Mouse (Mus musculus) left cerebral cortex, postnatal 10 days (tissue): ENCODE measurements around the gene Usp19. TPM values are rescaled to one million over a fixed set of nuclear protein-coding genes. Genes with fewer than 3 reads are reported as not detected.

Experiments
- DNase-seq, 2 experiments: peaks; one replicate each; pipeline ENCODE4 v3.0.0; 2021 to 2022; ENCODE audit warnings: low spot score in 2 of 2, mixed read lengths in 1 of 2; ENCODE audit errors: extremely low spot score in 1 of 2
- intact Hi-C: fragments of 180-260 bp; cut with DNase I; formaldehyde crosslinking; loops from one replicate; pipeline ENCODE4 v1.15.1; 2025
- total RNA-seq, 2 experiments: library from RNA; stranded (reverse); gene quantifications; 2 replicates each; pipeline ENCODE4 v1.2.3; 2021

The Usp19 gene
- total RNA-seq, 2 experiments from 2014 or later: 104 to 114 TPM

GRCm38 (mm10) chr9:108461675-108462074 lies 28.7 kb upstream of the Usp19 start:
- intact Hi-C loops: no loop called here
- DNase-seq: no peak

GRCm38 (mm10) chr9:108462192-108462591 lies 28.2 kb upstream of the Usp19 start:
- no peak for DNase-seq
- intact Hi-C loops: no loop called here

GRCm38 (mm10) chr9:108463713-108464112 lies 26.7 kb upstream of the Usp19 start:
- intact Hi-C loops: no loop called here
- no peak for DNase-seq

DNA sequence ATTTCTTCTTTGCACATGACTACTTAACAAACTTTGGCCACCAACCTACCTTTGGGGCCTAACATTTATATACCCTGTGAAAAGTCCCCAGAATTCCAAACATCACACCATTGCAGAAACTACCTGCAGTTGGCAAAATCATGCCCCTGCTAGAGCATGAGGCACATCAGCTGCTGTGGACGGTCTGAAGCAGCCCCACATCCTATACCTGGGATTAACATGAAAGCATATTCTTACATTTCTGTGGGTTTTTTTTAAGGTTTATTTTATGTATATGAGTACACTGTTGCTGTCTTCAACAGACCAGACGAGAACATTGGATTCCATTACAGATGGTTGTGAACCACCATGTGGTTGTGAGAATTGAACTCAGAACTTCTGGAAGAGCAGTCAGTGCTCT lies 24.2 kb upstream of the Usp19 start:
- intact Hi-C loops: no loop called here
- DNase-seq: no peak

DNA sequence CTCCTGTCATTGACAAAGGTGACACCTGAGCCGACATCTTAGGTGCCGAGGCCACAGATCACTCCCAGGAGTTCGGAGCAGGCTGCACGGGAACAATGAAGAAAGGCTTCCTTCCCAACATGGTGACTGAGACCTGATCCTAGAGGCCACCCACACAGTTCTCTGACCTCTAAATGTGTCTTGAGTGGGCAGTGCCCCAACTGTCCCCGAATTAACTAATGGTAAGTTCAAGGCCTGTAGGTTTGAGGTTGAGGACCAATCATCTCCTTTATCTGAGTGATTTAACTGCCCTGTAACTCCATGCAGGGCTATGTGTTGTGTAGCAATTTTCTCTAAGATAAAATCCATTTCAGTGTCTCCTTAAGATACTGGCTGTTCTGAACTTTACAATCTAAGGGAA lies 21.0 kb upstream of the Usp19 start:
- no peak for DNase-seq
- intact Hi-C loops: no loop called here

- no peak for DNase-seq
- intact Hi-C loops: no loop called here
Observed at GRCm38 (mm10) chr9:108469845-108470244, 20.6 kb upstream of the Usp19 start.

DNA sequence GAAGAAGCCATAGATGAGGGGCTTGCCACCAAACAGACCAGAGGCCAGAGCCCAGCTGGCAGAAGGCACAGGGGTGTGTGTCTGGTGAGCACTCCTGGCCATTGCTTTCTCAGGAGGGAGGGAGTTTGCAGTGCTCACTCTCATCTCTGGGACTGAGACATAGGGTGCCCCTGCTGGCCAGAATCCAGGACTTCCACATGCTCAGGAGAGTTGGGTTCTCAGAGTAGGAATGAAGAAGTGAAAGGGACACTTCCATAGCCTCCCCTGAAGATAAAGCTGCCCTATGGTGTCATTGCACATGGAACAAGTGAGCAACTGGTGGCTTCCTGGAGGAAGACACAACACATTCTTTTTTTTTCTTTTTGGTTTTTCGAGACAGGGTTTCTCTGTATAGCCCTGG lies 15.9 kb upstream of the Usp19 start:
- intact Hi-C loops: no loop called here
- DNase-seq: peak in 1 of 2 experiments; percentile 31

GRCm38 (mm10) chr9:108478638-108479156 lies 11.7 kb upstream of the Usp19 start:
- intact Hi-C loops: no loop called here
- DNase-seq: peak in 1 of 2 experiments; percentile 89

- no peak for DNase-seq
- intact Hi-C loops: no loop called here
Observed at GRCm38 (mm10) chr9:108479241-108479640, 11.2 kb upstream of the Usp19 start.

DNA sequence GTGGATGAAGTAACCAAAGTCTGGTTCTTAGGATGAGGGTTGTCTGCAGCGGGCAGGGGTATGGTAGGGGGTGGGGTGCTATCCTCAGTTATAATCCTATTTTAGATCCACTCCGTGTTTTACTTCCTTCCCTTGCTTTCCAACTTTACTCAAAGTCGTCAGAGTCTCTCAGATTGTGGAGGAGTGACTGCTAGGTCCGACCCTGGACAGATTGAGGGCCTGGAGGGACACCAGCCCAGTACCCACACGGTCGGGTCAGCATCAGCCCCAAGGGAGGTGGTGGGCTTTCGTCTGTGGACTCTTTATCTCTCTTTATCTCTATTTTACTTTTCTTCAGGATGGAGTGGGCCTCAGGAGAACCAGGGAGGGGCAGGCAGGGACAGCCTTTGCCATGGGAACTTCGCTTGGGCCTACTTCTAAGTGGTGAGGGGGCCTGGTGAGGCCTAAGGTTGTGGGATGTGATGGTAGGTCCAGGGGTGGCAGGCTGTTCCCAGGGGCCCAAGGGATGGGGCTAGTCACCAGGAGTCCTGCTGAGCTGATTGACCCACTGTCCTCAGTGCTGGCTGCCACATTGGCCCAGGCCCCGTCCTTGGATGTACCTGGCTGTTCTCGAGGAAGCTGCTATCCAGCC lies 10.6 kb upstream of the Usp19 start, which contains the start of gene Lamb2:
Lamb2 (plus strand) TSS at position 16 of the 631 bp plus-strand sequence.
- intact Hi-C loops: no loop called here
- no peak for DNase-seq

GRCm38 (mm10) chr9:108480813-108481519 lies 9.4 kb upstream of the Usp19 start:
- intact Hi-C loops: no loop called here
- no peak for DNase-seq

DNA sequence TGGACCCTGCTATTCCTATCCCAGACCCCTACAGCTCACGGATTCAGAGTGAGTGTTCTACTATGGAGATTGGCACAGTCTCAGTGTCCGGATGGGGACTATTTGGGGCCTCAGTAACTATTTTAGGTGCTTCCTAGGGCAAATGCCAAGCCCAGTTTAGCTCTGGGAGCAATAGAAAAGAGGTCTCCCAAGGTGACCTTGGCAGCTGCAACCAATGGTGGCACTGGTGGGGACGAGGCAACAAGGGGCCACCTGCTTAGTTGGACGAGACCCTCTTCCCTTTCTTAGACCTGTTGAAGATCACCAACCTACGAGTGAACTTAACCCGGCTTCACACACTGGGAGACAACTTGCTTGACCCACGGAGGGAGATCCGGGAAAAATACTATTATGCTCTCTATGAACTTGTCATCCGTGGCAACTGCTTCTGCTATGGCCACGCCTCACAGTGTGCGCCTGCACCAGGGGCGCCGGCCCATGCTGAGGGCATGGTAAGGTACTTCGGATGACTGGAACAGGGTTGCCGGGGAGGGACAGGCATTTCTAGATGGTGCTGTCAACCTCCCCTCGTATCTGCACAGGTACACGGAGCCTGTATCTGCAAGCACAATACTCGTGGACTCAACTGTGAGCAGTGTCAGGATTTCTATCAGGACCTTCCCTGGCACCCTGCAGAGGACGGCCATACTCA lies 8.7 kb upstream of the Usp19 start:
- DNase-seq: peak in 1 of 2 experiments; percentile 15
- intact Hi-C loops: no loop called here

- peak in 1 of 2 experiments; percentile 21 for DNase-seq
- intact Hi-C loops: no loop called here
Observed at GRCm38 (mm10) chr9:108483051-108483790, 7.2 kb upstream of the Usp19 start.

GRCm38 (mm10) chr9:108484021-108484420 lies 6.4 kb upstream of the Usp19 start:
- intact Hi-C loops: no loop called here
- DNase-seq: no peak

DNA sequence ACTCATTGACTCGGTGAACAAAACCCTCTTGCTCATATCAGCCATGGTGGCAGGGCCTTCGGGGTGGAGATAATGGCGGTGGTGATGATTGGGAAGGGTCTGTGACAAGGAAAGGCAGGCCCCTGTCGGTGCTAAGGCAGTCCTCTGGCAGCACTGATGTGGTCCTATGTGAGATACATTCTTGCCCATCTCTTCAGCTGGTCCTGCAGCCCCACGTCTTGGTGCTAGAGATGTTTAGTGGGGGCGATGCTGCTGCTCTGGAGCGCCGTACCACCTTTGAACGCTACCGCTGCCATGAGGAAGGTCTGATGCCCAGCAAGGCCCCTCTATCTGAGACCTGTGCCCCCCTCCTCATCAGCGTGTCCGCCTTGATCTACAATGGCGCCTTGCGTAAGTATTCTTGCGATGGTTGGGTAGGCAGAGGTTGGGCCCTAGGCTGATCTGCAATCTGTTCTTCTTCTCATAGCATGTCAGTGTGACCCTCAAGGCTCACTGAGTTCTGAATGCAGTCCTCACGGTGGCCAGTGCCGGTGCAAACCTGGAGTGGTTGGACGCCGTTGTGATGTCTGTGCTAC lies 5.0 kb upstream of the Usp19 start:
- intact Hi-C loops: no loop called here
- DNase-seq: peak in 1 of 2 experiments; percentile 10

DNA sequence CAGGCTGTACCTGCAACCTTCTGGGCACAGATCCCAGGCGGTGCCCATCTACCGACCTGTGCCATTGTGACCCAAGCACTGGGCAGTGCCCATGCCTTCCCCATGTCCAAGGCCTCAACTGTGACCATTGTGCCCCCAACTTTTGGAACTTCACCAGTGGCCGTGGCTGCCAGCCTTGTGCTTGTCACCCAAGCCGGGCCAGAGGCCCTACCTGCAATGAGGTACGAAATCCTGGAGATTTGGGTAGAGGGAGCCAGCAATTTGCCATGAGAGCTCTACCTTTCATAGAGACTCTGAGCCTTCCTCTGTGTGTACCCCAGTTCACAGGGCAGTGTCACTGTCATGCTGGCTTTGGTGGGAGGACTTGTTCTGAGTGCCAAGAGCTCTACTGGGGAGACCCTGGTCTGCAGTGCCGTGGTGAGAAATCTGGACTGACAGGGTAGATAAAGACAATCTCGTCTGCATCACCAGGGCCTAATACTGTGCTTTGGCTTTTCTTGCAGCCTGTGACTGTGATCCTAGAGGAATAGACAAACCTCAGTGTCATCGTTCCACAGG lies 3.4 kb upstream of the Usp19 start:
- no peak for DNase-seq
- intact Hi-C loops: no loop called here

- DNase-seq: peak in 1 of 2 experiments; percentile 19
- intact Hi-C loops: no loop called here
Observed at GRCm38 (mm10) chr9:108488403-108488802, 2.0 kb upstream of the Usp19 start.

DNA sequence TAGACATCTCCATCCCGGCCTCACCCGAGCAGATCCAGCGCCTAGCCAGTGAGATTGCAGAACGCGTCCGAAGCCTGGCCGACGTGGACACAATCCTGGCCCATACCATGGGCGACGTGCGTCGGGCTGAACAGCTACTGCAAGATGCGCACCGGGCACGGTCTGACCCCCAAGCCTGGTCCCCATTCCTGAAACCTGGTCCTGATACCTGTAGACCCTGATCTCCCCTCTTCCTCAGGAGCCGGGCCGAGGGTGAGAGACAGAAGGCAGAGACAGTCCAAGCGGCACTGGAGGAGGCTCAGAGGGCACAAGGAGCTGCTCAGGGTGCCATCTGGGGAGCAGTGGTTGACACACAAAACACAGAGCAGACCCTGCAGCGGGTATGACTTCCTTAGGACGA lies 1.2 kb upstream of the Usp19 start:
- intact Hi-C loops: no loop called here
- peak in 1 of 2 experiments; percentile 41 for DNase-seq
